Mouse (Mus musculus): ENCODE data around the gene Mcm7. TPM values are rescaled to one million over a fixed set of nuclear protein-coding genes. Genes with fewer than 3 reads are reported as not detected.
A peak's percentile ranks its signal among the peaks of the same experiment; 100 is the strongest.

Gene Mcm7
- total and polyA plus RNA-seq, 3 experiments = 146 to 277 (median 206) TPM

DNA sequence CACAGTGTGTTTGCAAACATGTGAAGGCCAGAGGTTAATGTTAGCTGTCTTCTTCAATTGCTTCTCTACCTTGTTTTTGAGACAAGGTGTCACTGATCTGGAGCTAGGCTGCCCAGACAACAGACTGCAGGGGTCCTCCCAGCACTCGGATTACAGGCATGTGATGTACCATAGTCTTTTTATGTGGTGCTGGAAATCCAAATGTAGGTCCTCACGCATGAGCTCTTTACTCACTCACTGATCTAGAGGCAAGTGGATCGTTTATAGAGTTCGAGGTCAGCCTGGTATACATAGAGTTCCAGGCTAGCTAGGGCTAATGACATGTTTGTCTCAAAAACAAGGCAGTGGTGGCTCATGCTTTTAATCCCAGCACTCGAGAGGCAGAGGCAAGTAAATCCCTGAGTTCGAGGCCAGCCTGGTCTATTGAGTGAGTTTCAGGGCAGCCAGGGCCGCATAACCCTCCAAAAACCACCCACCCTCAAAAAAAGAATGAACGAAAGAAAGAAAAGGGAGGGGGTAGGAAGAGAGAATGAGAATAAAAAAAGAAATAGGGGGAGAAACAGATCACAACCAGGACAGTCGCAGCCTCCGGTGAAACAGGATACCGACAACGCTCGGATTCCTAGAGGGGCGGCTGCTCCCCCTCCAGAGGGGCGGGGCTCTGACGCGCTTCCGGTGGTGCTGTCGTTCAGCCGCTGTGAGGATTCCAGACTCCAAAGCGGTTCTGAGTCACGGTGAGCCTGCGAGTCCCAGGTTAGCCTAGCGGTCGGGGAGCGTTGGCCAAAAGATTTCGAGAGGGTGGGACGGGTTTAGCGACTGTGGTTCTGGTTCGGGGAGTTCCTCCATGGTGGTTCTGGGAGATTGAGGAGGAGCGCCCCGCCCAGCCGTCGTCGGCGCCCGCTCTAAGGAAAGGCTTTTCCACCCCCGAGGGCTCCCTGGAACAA, 55.7 kb downstream of the Mcm7 start, which contains the start of gene Zscan21 (continued):
- peak; percentile 75; the same call in 1 of the 2 replicates for TF ChIP-seq POLR2AphosphoS2 (IDR thresholded peaks at IDR 0.05; ENCODE audit: low read depth, low read length)
- TF ChIP-seq ZMIZ1 (IDR thresholded peaks at IDR 0.05; ENCODE audit: low read depth, low read length) = peak; percentile 88
- peak; percentile 57 for TF ChIP-seq MEF2A (IDR thresholded peaks at IDR 0.05; ENCODE audit: borderline replicate concordance, low read depth, low read length)
- TF ChIP-seq MAZ (IDR thresholded peaks at IDR 0.05; ENCODE audit: low read depth, low read length) = peak; percentile 84
- no peak for TF ChIP-seq MAFK (IDR thresholded peaks at IDR 0.05; ENCODE audit: insufficient replicate concordance, low read length)

Other genes with a start within 250 kb of the Mcm7 start
Only the 20 nearest of the 21 such genes appear.
- not detected in 2 replicates for gene Azgp1, start 190.9 kb downstream of the Mcm7 start, total RNA-seq (2012; rRNA removed)
- not detected in 2 replicates for gene Azgp1, start 190.9 kb downstream of the Mcm7 start, total RNA-seq (2014; rRNA removed)
- gene Azgp1, start 190.9 kb downstream of the Mcm7 start, polyA plus RNA-seq (2012; ENCODE audit: insufficient read length, low read depth) = not detected in 2 replicates
- gene Smok3a, start 151.2 kb downstream of the Mcm7 start, total RNA-seq (2012; rRNA removed) = not detected in 2 replicates
- not detected in 2 replicates for gene Smok3a, start 151.2 kb downstream of the Mcm7 start, total RNA-seq (2014; rRNA removed)
- not detected in 2 replicates for gene Smok3a, start 151.2 kb downstream of the Mcm7 start, polyA plus RNA-seq (2012; ENCODE audit: insufficient read length, low read depth)
- gene Smok3b, start 151.0 kb downstream of the Mcm7 start, total RNA-seq (2012; rRNA removed) = not detected in 2 replicates
- not detected in 2 replicates for gene Smok3b, start 151.0 kb downstream of the Mcm7 start, total RNA-seq (2014; rRNA removed)
- not detected in 2 replicates for gene Smok3b, start 151.0 kb downstream of the Mcm7 start, polyA plus RNA-seq (2012; ENCODE audit: insufficient read length, low read depth)
- not detected in 2 replicates for gene Smok3c, start 119.2 kb downstream of the Mcm7 start, total RNA-seq (2012; rRNA removed)
- gene Smok3c, start 119.2 kb downstream of the Mcm7 start, total RNA-seq (2014; rRNA removed) = not detected in 2 replicates
- not detected in 2 replicates for gene Smok3c, start 119.2 kb downstream of the Mcm7 start, polyA plus RNA-seq (2012; ENCODE audit: insufficient read length, low read depth)
- gene Zkscan1, start 87.3 kb downstream of the Mcm7 start, total RNA-seq (2012; rRNA removed) = 9.5 and 10.5 TPM in 2 replicates
- 10.7 and 12.0 TPM in 2 replicates for gene Zkscan1, start 87.3 kb downstream of the Mcm7 start, total RNA-seq (2014; rRNA removed)
- gene Zkscan1, start 87.3 kb downstream of the Mcm7 start, polyA plus RNA-seq (2012; ENCODE audit: insufficient read length, low read depth) = 8.9 and 9.2 TPM in 2 replicates
- 9.0 and 10.8 TPM in 2 replicates for gene Zscan21, start 55.5 kb downstream of the Mcm7 start, total RNA-seq (2012; rRNA removed)
- 9.0 and 9.6 TPM in 2 replicates for gene Zscan21, start 55.5 kb downstream of the Mcm7 start, total RNA-seq (2014; rRNA removed)
- gene Zscan21, start 55.5 kb downstream of the Mcm7 start, polyA plus RNA-seq (2012; ENCODE audit: insufficient read length, low read depth) = 12.1 and 13.6 TPM in 2 replicates
- gene Zfp113, start 16.7 kb downstream of the Mcm7 start, total RNA-seq (2012; rRNA removed) = 5.2 and 5.8 TPM in 2 replicates
- gene Zfp113, start 16.7 kb downstream of the Mcm7 start, total RNA-seq (2014; rRNA removed) = 5.5 and 7.0 TPM in 2 replicates
- 4.1 and 4.4 TPM in 2 replicates for gene Zfp113, start 16.7 kb downstream of the Mcm7 start, polyA plus RNA-seq (2012; ENCODE audit: insufficient read length, low read depth)
- gene Cops6, start 11.4 kb downstream of the Mcm7 start, total RNA-seq (2012; rRNA removed) = 78.4 and 80.6 TPM in 2 replicates
- gene Cops6, start 11.4 kb downstream of the Mcm7 start, total RNA-seq (2014; rRNA removed) = 86.4 and 88.4 TPM in 2 replicates
- 205 and 210 TPM in 2 replicates for gene Cops6, start 11.4 kb downstream of the Mcm7 start, polyA plus RNA-seq (2012; ENCODE audit: insufficient read length, low read depth)
- gene Ap4m1, start 420 bp downstream of the Mcm7 start, total RNA-seq (2012; rRNA removed) = 16.7 and 17.4 TPM in 2 replicates
- 20.4 and 21.5 TPM in 2 replicates for gene Ap4m1, start 420 bp downstream of the Mcm7 start, total RNA-seq (2014; rRNA removed)
- 26.3 and 27.5 TPM in 2 replicates for gene Ap4m1, start 420 bp downstream of the Mcm7 start, polyA plus RNA-seq (2012; ENCODE audit: insufficient read length, low read depth)
- gene Taf6, start 15.0 kb upstream of the Mcm7 start, total RNA-seq (2012; rRNA removed) = 60.9 and 62.1 TPM in 2 replicates
- 59.8 and 60.2 TPM in 2 replicates for gene Taf6, start 15.0 kb upstream of the Mcm7 start, total RNA-seq (2014; rRNA removed)
- 56.8 and 61.5 TPM in 2 replicates for gene Taf6, start 15.0 kb upstream of the Mcm7 start, polyA plus RNA-seq (2012; ENCODE audit: insufficient read length, low read depth)
- gene Cnpy4, start 15.1 kb upstream of the Mcm7 start, total RNA-seq (2012; rRNA removed) = 19.2 and 22.5 TPM in 2 replicates
- gene Cnpy4, start 15.1 kb upstream of the Mcm7 start, total RNA-seq (2014; rRNA removed) = 21.6 and 26.7 TPM in 2 replicates
- 24.9 and 31.0 TPM in 2 replicates for gene Cnpy4, start 15.1 kb upstream of the Mcm7 start, polyA plus RNA-seq (2012; ENCODE audit: insufficient read length, low read depth)
- 0.84 and 1.4 TPM in 2 replicates for gene Mblac1, start 21.9 kb upstream of the Mcm7 start, total RNA-seq (2012; rRNA removed)
- gene Mblac1, start 21.9 kb upstream of the Mcm7 start, total RNA-seq (2014; rRNA removed) = 0.17 TPM in 1 of 2 replicates, not detected in the other
- 0.31 and 0.41 TPM in 2 replicates for gene Mblac1, start 21.9 kb upstream of the Mcm7 start, polyA plus RNA-seq (2012; ENCODE audit: insufficient read length, low read depth)
- not detected in 2 replicates for gene Nxpe5, start 53.5 kb upstream of the Mcm7 start, total RNA-seq (2012; rRNA removed)
- not detected in 2 replicates for gene Nxpe5, start 53.5 kb upstream of the Mcm7 start, total RNA-seq (2014; rRNA removed)
- not detected in 2 replicates for gene Nxpe5, start 53.5 kb upstream of the Mcm7 start, polyA plus RNA-seq (2012; ENCODE audit: insufficient read length, low read depth)
- gene Lamtor4, start 83.1 kb upstream of the Mcm7 start, total RNA-seq (2012; rRNA removed) = 42.0 and 44.0 TPM in 2 replicates
- 40.1 and 40.3 TPM in 2 replicates for gene Lamtor4, start 83.1 kb upstream of the Mcm7 start, total RNA-seq (2014; rRNA removed)
- gene Lamtor4, start 83.1 kb upstream of the Mcm7 start, polyA plus RNA-seq (2012; ENCODE audit: insufficient read length, low read depth) = 24.5 and 35.5 TPM in 2 replicates
- 11.2 and 15.9 TPM in 2 replicates for gene BC037034, start 91.6 kb upstream of the Mcm7 start, total RNA-seq (2012; rRNA removed)
- 4.4 and 4.5 TPM in 2 replicates for gene BC037034, start 91.6 kb upstream of the Mcm7 start, total RNA-seq (2014; rRNA removed)
- 15.4 and 15.6 TPM in 2 replicates for gene BC037034, start 91.6 kb upstream of the Mcm7 start, polyA plus RNA-seq (2012; ENCODE audit: insufficient read length, low read depth)
- 0.21 and 0.25 TPM in 2 replicates for gene Gal3st4, start 100.4 kb upstream of the Mcm7 start, total RNA-seq (2012; rRNA removed)
- gene Gal3st4, start 100.4 kb upstream of the Mcm7 start, total RNA-seq (2014; rRNA removed) = not detected in 2 replicates
- gene Gal3st4, start 100.4 kb upstream of the Mcm7 start, polyA plus RNA-seq (2012; ENCODE audit: insufficient read length, low read depth) = not detected in 2 replicates
- gene Gm43720, start 107.5 kb upstream of the Mcm7 start, total RNA-seq (2012; rRNA removed) = not detected in 2 replicates
- gene Gm43720, start 107.5 kb upstream of the Mcm7 start, total RNA-seq (2014; rRNA removed) = not detected in 2 replicates
- not detected in 2 replicates for gene Gm43720, start 107.5 kb upstream of the Mcm7 start, polyA plus RNA-seq (2012; ENCODE audit: insufficient read length, low read depth)
- not detected in 2 replicates for gene Gpc2, start 107.6 kb upstream of the Mcm7 start, total RNA-seq (2012; rRNA removed)
- not detected in 2 replicates for gene Gpc2, start 107.6 kb upstream of the Mcm7 start, total RNA-seq (2014; rRNA removed)
- gene Gpc2, start 107.6 kb upstream of the Mcm7 start, polyA plus RNA-seq (2012; ENCODE audit: insufficient read length, low read depth) = not detected in 2 replicates
- gene Stag3, start 107.8 kb upstream of the Mcm7 start, total RNA-seq (2012; rRNA removed) = not detected in 2 replicates
- gene Stag3, start 107.8 kb upstream of the Mcm7 start, total RNA-seq (2014; rRNA removed) = not detected in 2 replicates
- gene Stag3, start 107.8 kb upstream of the Mcm7 start, polyA plus RNA-seq (2012; ENCODE audit: insufficient read length, low read depth) = not detected in 2 replicates
- gene Pvrig, start 169.5 kb upstream of the Mcm7 start, total RNA-seq (2012; rRNA removed) = 0.21 TPM in 1 of 2 replicates, not detected in the other
- 0.23 and 0.87 TPM in 2 replicates for gene Pvrig, start 169.5 kb upstream of the Mcm7 start, total RNA-seq (2014; rRNA removed)
- 0.45 and 0.50 TPM in 2 replicates for gene Pvrig, start 169.5 kb upstream of the Mcm7 start, polyA plus RNA-seq (2012; ENCODE audit: insufficient read length, low read depth)

All from CH12.LX (cell line).